Mouse (Mus musculus) WW6 (cell line): ENCODE measurements around the gene Nsun7.

Experiments used
- DNase-seq: peaks from one replicate; pipeline ENCODE4 v3.0.0-alpha.2; 2013; ENCODE audit warnings: low read depth, low spot score

Nsun7 gene

GRCm38 (mm10) chr5:66337025-66337968 lies 77.6 kb downstream of the Nsun7 start:
- DNase-seq: no peak

GRCm38 (mm10) chr5:66337969-66338345 lies 78.3 kb downstream of the Nsun7 start:
- DNase-seq: no peak

- peak; percentile 46 for DNase-seq
Observed at GRCm38 (mm10) chr5:66338583-66338982, 78.9 kb downstream of the Nsun7 start.

DNA sequence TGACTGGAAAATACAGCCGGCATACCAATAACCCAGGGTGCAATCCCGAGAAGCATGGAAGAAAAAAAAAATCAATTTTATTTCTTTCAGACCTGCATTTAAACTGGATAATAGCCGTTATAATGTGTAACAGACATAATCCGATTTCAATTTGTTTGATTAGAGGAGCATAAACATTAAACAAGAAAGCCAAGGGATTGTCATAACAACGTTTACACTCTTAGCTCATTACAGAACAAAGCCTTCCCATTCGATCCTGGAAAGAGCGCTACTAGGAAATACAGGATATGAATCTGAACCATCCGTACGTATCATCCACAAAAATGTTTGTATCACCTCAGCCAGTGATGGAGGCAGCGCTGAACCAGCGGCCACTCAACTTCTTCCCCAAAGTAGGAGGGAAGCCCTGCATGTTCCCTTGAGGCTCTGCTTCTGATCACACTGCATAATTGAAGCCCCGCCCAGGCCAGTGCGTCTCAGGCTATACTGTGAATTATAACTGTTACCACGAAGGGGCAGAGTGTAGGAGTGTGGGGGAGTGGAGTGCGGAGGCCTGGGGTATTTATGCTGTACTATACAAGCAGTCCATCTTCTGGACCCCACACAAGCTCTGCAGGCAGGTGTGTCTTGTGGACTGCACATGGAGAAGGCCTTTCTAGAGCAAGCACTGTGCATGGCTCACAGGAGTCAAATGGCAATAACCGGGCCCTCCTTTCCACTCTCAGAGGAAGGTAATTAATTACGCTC lies 80.8 kb downstream of the Nsun7 start:
- no peak for DNase-seq

GRCm38 (mm10) chr5:66341848-66342247 lies 82.2 kb downstream of the Nsun7 start:
- DNase-seq: no peak

DNA sequence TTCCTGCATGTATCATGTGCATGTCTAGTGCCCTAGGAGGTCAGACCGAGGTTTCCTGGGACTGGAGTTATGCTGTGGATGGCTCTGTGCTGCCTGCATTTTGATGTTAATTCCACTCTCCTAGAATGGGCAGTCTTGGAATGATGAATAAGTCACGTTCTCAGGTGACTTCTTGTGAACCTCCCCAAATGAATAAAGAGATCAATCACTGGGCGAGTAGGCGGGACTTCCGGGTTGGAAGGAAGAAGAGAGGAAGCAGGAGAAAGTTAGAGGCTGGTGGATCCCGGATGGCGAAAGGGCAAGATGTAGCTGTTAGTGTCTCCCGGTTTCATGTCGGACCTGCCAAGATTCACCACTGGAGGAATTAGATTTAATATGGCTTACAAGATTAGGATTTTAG lies 82.6 kb downstream of the Nsun7 start:
- DNase-seq: peak; percentile 57

- DNase-seq: no peak
Observed at GRCm38 (mm10) chr5:66344182-66344581, 84.5 kb downstream of the Nsun7 start.

GRCm38 (mm10) chr5:66345140-66345539 lies 85.4 kb downstream of the Nsun7 start:
- DNase-seq: no peak

DNA sequence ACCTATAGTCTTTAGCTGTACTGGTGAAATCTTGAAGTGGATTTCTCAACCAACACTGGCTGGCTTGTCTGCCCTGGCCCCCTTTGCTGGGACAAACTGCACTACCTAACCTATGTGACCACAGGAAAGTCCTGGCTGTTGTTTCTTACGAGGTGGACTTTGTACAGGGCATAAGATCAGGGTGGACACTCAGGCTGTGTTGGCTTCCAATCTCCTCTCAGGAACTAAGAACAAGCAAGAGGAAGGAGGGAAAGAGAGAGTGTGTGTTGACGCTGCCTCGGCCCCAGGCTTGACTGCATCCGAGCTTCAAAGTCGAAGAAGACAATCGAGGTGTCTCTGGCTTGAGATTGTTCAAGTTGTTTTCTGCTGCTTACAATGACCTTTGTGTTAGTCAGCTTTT lies 87.1 kb downstream of the Nsun7 start:
- DNase-seq: no peak
